Mouse (Mus musculus) monocyte, adult 5-6 weeks (primary cell): ENCODE measurements around the gene Gstp1. TPM values are rescaled to one million over a fixed set of nuclear protein-coding genes. Genes with fewer than 3 reads are reported as not detected.

Experiments
- ATAC-seq: fragments of 153-309, 156-312 bp; replicated peaks from 2 replicates; pipeline ENCODE4 v1.8.0; 2017; ENCODE audit warnings: mild to moderate bottlenecking; ENCODE audit not compliant: low TSS enrichment, insufficient number of reproducible peaks, severe bottlenecking, poor library complexity, low FRiP score
- total RNA-seq: library from RNA; stranded (forward); fragments of 200-1000, 200-491, 200-594 nt; gene quantifications from 3 replicates; pipeline ENCODE4 v1.2.3, GENCODE M21; 2017

The Gstp1 gene
- total RNA-seq, 1 experiment from 2014 or later = 129 TPM

GRCm38 (mm10) chr19:4012432-4013022, 25.3 kb downstream of the Gstp1 start, which contains the start of gene Ndufv1:
Ndufv1 (minus strand) TSS chr19:4012806.
- ATAC-seq = peak; percentile 93

GRCm38 (mm10) chr19:4011086-4011485, 26.7 kb downstream of the Gstp1 start:
- ATAC-seq = no peak

GRCm38 (mm10) chr19:4005971-4006370, 31.8 kb downstream of the Gstp1 start:
- ATAC-seq = no peak

- no peak for ATAC-seq
These were observed 32.7 kb downstream of the Gstp1 start for GRCm38 (mm10) chr19:4005091-4005490.

- ATAC-seq = no peak
These were observed 33.5 kb downstream of the Gstp1 start for GRCm38 (mm10) chr19:4004331-4004730.

GRCm38 (mm10) chr19:4003641-4004040, 34.1 kb downstream of the Gstp1 start:
- ATAC-seq = no peak

- ATAC-seq = no peak
These were observed 34.7 kb downstream of the Gstp1 start, which contains the start of gene Doc2g for GRCm38 (mm10) chr19:4003112-4003511. Doc2g (plus strand) TSS chr19:4003313.

GRCm38 (mm10) chr19:4001752-4002151, 36.0 kb downstream of the Gstp1 start:
- no peak for ATAC-seq

- no peak for ATAC-seq
These were observed 36.7 kb downstream of the Gstp1 start for GRCm38 (mm10) chr19:4000949-4001525.

GRCm38 (mm10) chr19:4000119-4000900, 37.5 kb downstream of the Gstp1 start, which contains the start of the genes Nudt8 and Gm49405:
Nudt8 (plus strand) TSS chr19:4000580.
Gm49405 (plus strand) TSS chr19:4000626.
- ATAC-seq = peak; percentile 88

GRCm38 (mm10) chr19:3999121-3999730, 38.6 kb downstream of the Gstp1 start:
- no peak for ATAC-seq

GRCm38 (mm10) chr19:3998335-3998734, 39.5 kb downstream of the Gstp1 start:
- no peak for ATAC-seq

- no peak for ATAC-seq
These were observed 40.6 kb downstream of the Gstp1 start for GRCm38 (mm10) chr19:3997231-3997630.

GRCm38 (mm10) chr19:3996747-3997146, 41.0 kb downstream of the Gstp1 start:
- no peak for ATAC-seq

- ATAC-seq = no peak
These were observed 41.7 kb downstream of the Gstp1 start for GRCm38 (mm10) chr19:3996106-3996505.

- no peak for ATAC-seq
These were observed 42.3 kb downstream of the Gstp1 start for GRCm38 (mm10) chr19:3995505-3995904.

- ATAC-seq = no peak
These were observed 42.9 kb downstream of the Gstp1 start for GRCm38 (mm10) chr19:3994932-3995331.

GRCm38 (mm10) chr19:3992416-3992815, 45.4 kb downstream of the Gstp1 start, which contains the start of gene Tbx10:
Tbx10 (plus strand) TSS chr19:3992752.
- no peak for ATAC-seq

GRCm38 (mm10) chr19:3991966-3992365, 45.8 kb downstream of the Gstp1 start:
- ATAC-seq = no peak
